12 mouse cellular contexts compared by ENCODE assay signal in the genomic region with DNA sequence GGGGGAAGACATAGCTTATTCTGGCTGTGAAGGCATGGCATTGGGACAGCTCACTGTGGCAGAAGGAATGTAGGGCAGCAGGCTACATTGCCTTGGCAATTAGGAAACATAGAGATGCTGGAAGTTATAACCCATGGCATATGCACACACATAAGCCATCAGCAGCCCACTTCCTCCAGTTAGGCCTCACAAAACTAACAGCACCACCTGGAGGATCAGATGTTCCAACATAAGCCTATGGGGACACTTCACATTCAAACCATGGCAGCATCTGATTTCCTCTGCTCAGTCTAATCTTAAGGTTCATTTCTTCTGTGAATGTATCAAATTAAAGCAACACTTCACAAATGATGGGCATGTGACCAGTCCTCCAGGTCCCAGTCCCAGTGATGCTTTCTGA. TPM values are rescaled to one million over a fixed set of nuclear protein-coding genes. Genes with fewer than 3 reads are reported as not detected.
DNase-seq lines count a peak whose midpoint lies in the region; ATAC-seq lines count a peak whose summit lies in the region.
"Had no signal": no experiment of that assay in that cellular context is flagged by ENCODE, and none has a peak within 500 bp of the region (broad histone marks: within the 10 kb centered on the region; RNA-seq: fewer than 3 reads in every experiment).

No protein-coding gene starts in this region.

- ATAC-seq in kidney, embryonic 16.5 days (ENCODE audit: low FRiP score, low TSS enrichment), result no peak
- peak; percentile 80 for ATAC-seq in forebrain, embryonic 16.5 days
- ATAC-seq: activated CD4-positive, CD25-positive, alpha-beta regulatory T cell, adult 4 months had no signal

- no peaks in the 10 kb centered on the region for H3K9me3 ChIP-seq in kidney, embryonic 16.5 days (ENCODE audit: low read length)
- H3K9me3 ChIP-seq in forebrain, embryonic 16.5 days (ENCODE audit: control insufficient read depth, low read length), result no peaks in the 10 kb centered on the region
- H3K9me3 ChIP-seq: embryonic facial prominence, embryonic 15.5 days had no signal

- no peak overlapping the region for H3K4me3 ChIP-seq in kidney, embryonic 16.5 days (ENCODE audit: low read length)
- no peak overlapping the region for H3K4me3 ChIP-seq in forebrain, embryonic 16.5 days (replicated peaks; ENCODE audit: low read length)
- H3K4me3 ChIP-seq: embryonic facial prominence, embryonic 15.5 days had no signal

- no peak overlapping the region for H3K4me2 ChIP-seq in kidney, embryonic 16.5 days (replicated peaks; ENCODE audit: low read depth, low read length)
- no peak overlapping the region for H3K4me2 ChIP-seq in forebrain, embryonic 16.5 days (ENCODE audit: low read length)
- H3K4me2 ChIP-seq: embryonic facial prominence, embryonic 15.5 days had no signal

- no peak overlapping the region for H3K27ac ChIP-seq in kidney, embryonic 16.5 days (ENCODE audit: low read length)
- H3K27ac ChIP-seq in forebrain, embryonic 16.5 days (ENCODE audit: low read length), result no peak overlapping the region
- H3K27ac ChIP-seq: embryonic facial prominence, embryonic 15.5 days had no signal

- peak; percentile 10 to 22 for DNase-seq in cerebellum, postnatal 14 days
- DNase-seq in cerebellum, adult 9-10 months, result no peak
- peak; percentile 16 for DNase-seq in kidney, postnatal 10 days
- DNase-seq in 3T3-L1 (ENCODE audit: low read depth, low spot score), result peak; percentile 10
- DNase-seq in right cerebral cortex, postnatal 25 days, result no peak
- DNase-seq in urinary bladder, adult 2 months (ENCODE audit: low spot score), result no peak
- DNase-seq: gastrocnemius, postnatal 14 days; kidney, adult 11 months had no signal

- no peaks in the 10 kb centered on the region for H3K4me1 ChIP-seq in kidney, embryonic 16.5 days (ENCODE audit: insufficient read depth, low read length)
- H3K4me1 ChIP-seq in forebrain, embryonic 16.5 days (replicated peaks; ENCODE audit: control insufficient read depth, insufficient read depth, low read length), result no peaks in the 10 kb centered on the region
- H3K4me1 ChIP-seq: embryonic facial prominence, embryonic 15.5 days had no signal

- no peak overlapping the region for H3K9ac ChIP-seq in kidney, embryonic 16.5 days (replicated peaks; ENCODE audit: low read length)
- no peak overlapping the region for H3K9ac ChIP-seq in forebrain, embryonic 16.5 days (replicated peaks; ENCODE audit: low read depth, low read length)
- H3K9ac ChIP-seq: embryonic facial prominence, embryonic 15.5 days had no signal

- H3K27me3 ChIP-seq in kidney, embryonic 16.5 days (ENCODE audit: insufficient read depth, low read length), result no peaks in the 10 kb centered on the region
- no peaks in the 10 kb centered on the region for H3K27me3 ChIP-seq in forebrain, embryonic 16.5 days (replicated peaks; ENCODE audit: control insufficient read depth, insufficient read depth, low read length)
- H3K27me3 ChIP-seq: embryonic facial prominence, embryonic 15.5 days had no signal

- H3K36me3 ChIP-seq in kidney, embryonic 16.5 days (ENCODE audit: insufficient read depth, low read length), result 0 out of 2 replicates have a peak, but pooled peaks cover 8% of the 10 kb centered on the region
- H3K36me3 ChIP-seq in forebrain, embryonic 16.5 days (ENCODE audit: control insufficient read depth, insufficient read depth), result no peaks in the 10 kb centered on the region
- H3K36me3 ChIP-seq: embryonic facial prominence, embryonic 15.5 days had no signal

RNA-seq across cellular contexts. Expression of gene Atp6v1d, which starts 47.0 kb away (rescaled TPM):
- 66.1 and 69.7 TPM in 2 replicates for polyA plus RNA-seq in kidney, embryonic 16.5 days (2015; fragmentation: Nextera tagmentation; extraction: Ambion mirVana)
- 120 and 123 TPM in 2 replicates for polyA plus RNA-seq in forebrain, embryonic 16.5 days (2015; fragmentation: Nextera tagmentation; extraction: Ambion mirVana)
- 60.7 and 62.8 TPM in 2 replicates for polyA plus RNA-seq in urinary bladder, adult 2 months (2012; rRNA removed)

RNA-seq across cellular contexts. Expression of gene Eif2s1, which starts 47.2 kb away (rescaled TPM):
- 209 and 236 TPM in 2 replicates for polyA plus RNA-seq in kidney, embryonic 16.5 days (2015; fragmentation: Nextera tagmentation; extraction: Ambion mirVana)
- polyA plus RNA-seq in forebrain, embryonic 16.5 days (2015; fragmentation: Nextera tagmentation; extraction: Ambion mirVana), result 165 and 175 TPM in 2 replicates
- polyA plus RNA-seq in urinary bladder, adult 2 months (2012; rRNA removed), result 50.3 and 51.6 TPM in 2 replicates

Comparison
In these comparisons a context has a peak if more than half of its experiments do, and no peak if none do; other contexts are left out.
1. DNase-seq: peak in cerebellum, postnatal 14 days (2 of 2), kidney, postnatal 10 days (single experiment) and 3T3-L1 (single experiment); none in cerebellum, adult 9-10 months (single experiment), right cerebral cortex, postnatal 25 days (single experiment) and urinary bladder, adult 2 months (single experiment).